Mouse (Mus musculus): ENCODE results near the gene Rbm28. TPM values are rescaled to one million over a fixed set of nuclear protein-coding genes. Genes with fewer than 3 reads are reported as not detected.

Rbm28 gene
- polyA plus RNA-seq, 1 experiment from 2014 or later = 50.0 TPM

DNA sequence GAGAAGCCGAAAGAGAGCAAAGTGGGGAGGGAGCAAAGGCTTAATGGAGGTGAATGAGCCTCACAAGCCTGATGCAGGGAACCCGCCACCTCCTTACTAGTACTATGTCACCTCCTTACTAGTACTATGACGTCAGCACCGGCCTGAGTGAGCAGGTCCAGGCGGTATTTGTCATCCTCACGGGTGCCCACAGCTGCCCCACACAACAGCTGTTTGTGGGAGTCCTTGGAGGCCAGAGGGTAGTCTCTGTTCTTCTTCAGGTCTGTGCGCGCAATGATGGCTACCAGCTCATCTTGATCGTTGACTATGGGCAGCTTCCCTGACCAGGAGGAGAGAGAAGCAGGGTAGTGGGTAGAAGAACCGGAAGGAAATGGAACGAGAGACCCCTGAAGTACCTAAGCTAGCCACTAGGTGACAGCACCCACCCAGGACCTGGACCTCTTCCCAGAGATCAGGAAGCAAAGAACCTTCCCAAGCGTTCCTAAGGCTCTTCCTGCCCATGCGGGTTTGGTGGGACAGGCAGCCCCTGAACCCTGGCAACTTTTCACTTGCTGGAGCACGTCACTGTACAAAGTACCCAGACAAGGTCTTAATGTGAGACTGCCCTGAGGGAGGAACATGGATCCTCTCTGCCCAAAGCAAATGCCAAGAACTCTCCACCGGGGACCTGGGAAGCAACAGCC lies 40.3 kb upstream of the Rbm28 start:
- ChIA-PET CTCF (interaction anchor here (0.9 to 3.6 kb wide), 7 partner anchors 23 to 74 kb away, joined by 3 to 22 read pairs (median 4); partner anchors contain the start of genes Fam71f2 and Rbm28), POLR2A (no interaction called here)
- TF ChIP-seq CTCF (IDR thresholded peaks at IDR 0.05) = no peak
- peak; percentile 38 for DNase-seq (ENCODE audit: low read depth, low spot score)
- peak; percentile 25 for ATAC-seq
- in situ Hi-C loops (cut with MboI; ENCODE audit: low pct_unique_long_range_greater_than_20kb) = loop anchor here (5.0 kb wide), 3 partner anchors 37 to 72 kb away; partner anchors contain the start of genes Fam71f2 and Rbm28
- H3K27me3 ChIP-seq = no peaks in the 10 kb centered on the region

DNA sequence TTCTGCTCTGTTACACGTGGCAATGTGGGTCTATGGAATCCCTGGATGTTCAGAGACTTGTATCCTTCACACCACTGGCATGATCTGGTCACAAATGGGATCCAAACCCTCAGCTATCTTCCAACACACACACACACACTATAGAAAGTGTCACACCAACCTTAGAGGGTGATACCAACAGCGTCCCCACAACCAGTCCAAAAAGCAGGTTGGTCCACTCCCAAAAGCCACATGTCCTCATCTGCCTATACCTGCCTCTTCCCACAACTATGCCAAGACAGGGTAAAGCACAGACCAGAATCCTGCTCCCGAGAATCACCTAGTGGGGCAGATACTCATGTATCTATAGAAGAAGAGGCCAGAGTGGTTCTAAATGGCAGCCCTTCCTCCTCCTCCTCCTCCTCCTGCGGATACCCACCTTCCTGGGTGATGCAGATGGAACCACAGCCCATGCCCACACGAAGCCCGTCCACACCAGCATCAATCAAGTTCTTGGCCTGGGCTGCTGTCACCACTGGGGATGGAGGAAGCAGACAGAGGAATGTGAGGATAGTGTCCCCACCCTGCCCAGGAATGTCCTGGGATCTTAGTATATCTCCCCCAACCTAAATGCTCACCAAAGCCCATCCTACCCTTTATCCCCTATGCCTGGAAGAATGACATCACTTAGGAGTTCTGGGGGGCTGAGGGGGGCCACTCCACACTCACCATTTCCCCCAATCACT lies 39.2 kb upstream of the Rbm28 start:
- no peaks in the 10 kb centered on the region for H3K27me3 ChIP-seq
- POLR2A ChIA-PET = no interaction called here
- no peak for ATAC-seq
- CTCF ChIA-PET = interaction anchor here (0.9 to 3.6 kb wide), 6 partner anchors 24 to 75 kb away, joined by 3 to 22 read pairs (median 4); partner anchors contain the start of genes Fam71f2 and Rbm28
- no peak for TF ChIP-seq CTCF (IDR thresholded peaks at IDR 0.05)
- no peak for DNase-seq (ENCODE audit: low read depth, low spot score)
- in situ Hi-C loops (cut with MboI; ENCODE audit: low pct_unique_long_range_greater_than_20kb) = loop anchor here (5.0 kb wide), 1 partner anchor 37 kb away; the partner anchor contains the start of gene Rbm28

DNA sequence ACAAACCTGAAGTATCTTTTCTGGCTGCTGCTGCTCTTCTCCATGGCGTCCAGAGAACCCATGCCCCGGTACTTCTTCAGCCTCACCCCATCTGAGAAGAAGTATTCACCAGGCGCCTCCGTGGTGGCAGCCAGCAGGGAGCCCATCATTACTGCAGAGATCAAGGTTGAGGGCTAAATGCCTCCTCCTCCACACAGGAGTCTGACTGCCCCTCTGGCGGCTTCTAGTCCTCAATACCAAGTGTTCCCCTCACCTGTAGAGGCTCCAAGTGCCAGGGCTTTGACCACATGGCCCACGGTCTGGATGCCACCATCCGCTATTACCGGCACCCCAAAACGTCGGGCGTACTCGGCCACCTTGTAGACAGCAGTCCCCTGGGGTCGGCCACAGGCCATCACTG lies 38.3 kb upstream of the Rbm28 start:
- in situ Hi-C loops (cut with MboI; ENCODE audit: low pct_unique_long_range_greater_than_20kb) = loop anchor here (5.0 kb wide), 1 partner anchor 36 kb away; the partner anchor contains the start of gene Rbm28

DNA sequence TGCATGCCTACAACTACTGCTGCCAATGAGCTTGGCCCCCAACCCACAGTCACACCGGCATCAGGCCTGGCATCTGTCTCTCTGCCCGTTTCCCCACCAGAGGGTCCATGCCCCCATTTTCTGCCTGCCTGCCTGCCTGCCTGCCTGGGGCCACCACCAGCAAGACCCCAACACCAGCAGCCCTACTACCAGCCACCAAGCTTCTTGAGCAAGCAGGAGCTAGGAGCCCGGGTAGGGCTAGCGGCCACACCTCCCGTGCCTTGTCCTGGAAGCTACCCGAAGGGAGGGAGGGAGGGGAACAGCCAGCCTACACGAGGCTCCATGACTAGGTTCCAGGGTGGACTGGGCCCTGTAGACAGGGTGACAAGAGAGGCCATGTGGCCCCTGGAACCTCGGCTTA lies 37.2 kb upstream of the Rbm28 start:
- no peak for TF ChIP-seq CTCF (IDR thresholded peaks at IDR 0.05)
- POLR2A ChIA-PET = no interaction called here
- no peaks in the 10 kb centered on the region for H3K27me3 ChIP-seq
- ATAC-seq = no peak
- DNase-seq (ENCODE audit: low read depth, low spot score) = no peak
- in situ Hi-C loops (cut with MboI; ENCODE audit: low pct_unique_long_range_greater_than_20kb) = loop anchor here (5.0 kb wide), 1 partner anchor 35 kb away; the partner anchor contains the start of gene Rbm28
- CTCF ChIA-PET = interaction anchor here (0.9 kb wide), 2 partner anchors 31 to 35 kb away, joined by 3 to 4 read pairs; no protein-coding TSS in a partner anchor

More for the DNA sequence above, 38.3 kb upstream of the Rbm28 start:
- no peak for TF ChIP-seq CTCF (IDR thresholded peaks at IDR 0.05)
- ChIA-PET CTCF (interaction anchor here (1.7 to 3.6 kb wide), 2 partner anchors 35 to 38 kb away, joined by 4 to 22 read pairs; no protein-coding TSS in a partner anchor), POLR2A (no interaction called here)
- no peaks in the 10 kb centered on the region for H3K27me3 ChIP-seq
- ATAC-seq (no peak), DNase-seq (ENCODE audit: low read depth, low spot score) (no peak)

DNA sequence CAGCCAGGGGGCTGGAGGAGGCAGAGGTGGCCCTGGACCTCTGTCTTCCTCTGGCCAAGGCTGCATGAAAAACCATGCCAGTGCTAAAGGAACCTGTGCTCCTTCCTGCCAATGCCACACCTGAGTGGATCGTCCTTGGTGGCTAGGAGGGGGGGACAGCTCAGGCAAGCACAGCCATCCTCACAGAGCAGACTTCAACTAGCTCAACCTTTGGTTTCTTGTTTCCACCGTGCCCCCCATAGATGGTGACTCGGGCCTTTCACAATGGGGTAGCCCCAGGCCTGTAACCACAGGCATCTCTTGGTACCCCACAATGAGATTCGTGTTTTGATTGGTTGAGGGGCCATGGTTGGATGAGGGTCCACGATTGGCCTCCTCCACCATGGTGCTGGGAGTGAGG lies 36.5 kb upstream of the Rbm28 start:
- H3K27me3 ChIP-seq = no peaks in the 10 kb centered on the region
- DNase-seq (ENCODE audit: low read depth, low spot score) (no peak), ATAC-seq (no peak)
- ChIA-PET POLR2A (interaction anchor here (0.6 kb wide), 1 partner anchor 486 kb away, joined by 4 read pairs; no protein-coding TSS in a partner anchor), CTCF (interaction anchor here (0.9 kb wide), 1 partner anchor 30 kb away, joined by 4 read pairs; no protein-coding TSS in a partner anchor)
- in situ Hi-C loops (cut with MboI; ENCODE audit: low pct_unique_long_range_greater_than_20kb) = loop anchor here (5.0 kb wide), 1 partner anchor 34 kb away; the partner anchor contains the start of gene Rbm28
- no peak for TF ChIP-seq CTCF (IDR thresholded peaks at IDR 0.05)

DNA sequence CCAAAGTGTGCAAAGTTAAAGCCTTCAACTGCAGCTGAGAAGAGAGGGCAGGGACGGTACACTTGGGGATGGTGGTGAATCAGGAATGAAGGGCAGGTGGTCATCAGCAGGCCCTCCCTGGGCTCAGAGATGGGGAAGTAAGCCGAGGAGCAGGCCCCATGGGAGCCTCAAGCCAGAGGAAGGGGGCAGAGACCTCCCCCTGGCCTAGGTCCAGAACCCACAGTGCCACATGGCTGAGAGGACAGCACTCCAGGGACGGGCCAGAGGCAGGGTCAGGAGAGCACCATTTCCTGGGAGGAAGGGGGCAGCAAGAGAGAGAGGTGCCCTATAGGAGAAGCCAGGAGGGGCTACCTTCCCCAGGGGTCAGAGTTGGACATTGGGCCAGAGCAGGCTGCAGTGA lies 35.7 kb upstream of the Rbm28 start:
- CTCF ChIA-PET = interaction anchor here (0.7 to 0.8 kb wide), 2 partner anchors 28 to 29 kb away, joined by 4 read pairs; no protein-coding TSS in a partner anchor
- DNase-seq (ENCODE audit: low read depth, low spot score) (no peak), ATAC-seq (no peak)
- no peaks in the 10 kb centered on the region for H3K27me3 ChIP-seq
- in situ Hi-C loops (cut with MboI; ENCODE audit: low pct_unique_long_range_greater_than_20kb) = loop anchor here (5.0 kb wide), 1 partner anchor 33 kb away; the partner anchor contains the start of gene Rbm28
- TF ChIP-seq CTCF (IDR thresholded peaks at IDR 0.05) = no peak
- POLR2A ChIA-PET = no interaction called here

DNA sequence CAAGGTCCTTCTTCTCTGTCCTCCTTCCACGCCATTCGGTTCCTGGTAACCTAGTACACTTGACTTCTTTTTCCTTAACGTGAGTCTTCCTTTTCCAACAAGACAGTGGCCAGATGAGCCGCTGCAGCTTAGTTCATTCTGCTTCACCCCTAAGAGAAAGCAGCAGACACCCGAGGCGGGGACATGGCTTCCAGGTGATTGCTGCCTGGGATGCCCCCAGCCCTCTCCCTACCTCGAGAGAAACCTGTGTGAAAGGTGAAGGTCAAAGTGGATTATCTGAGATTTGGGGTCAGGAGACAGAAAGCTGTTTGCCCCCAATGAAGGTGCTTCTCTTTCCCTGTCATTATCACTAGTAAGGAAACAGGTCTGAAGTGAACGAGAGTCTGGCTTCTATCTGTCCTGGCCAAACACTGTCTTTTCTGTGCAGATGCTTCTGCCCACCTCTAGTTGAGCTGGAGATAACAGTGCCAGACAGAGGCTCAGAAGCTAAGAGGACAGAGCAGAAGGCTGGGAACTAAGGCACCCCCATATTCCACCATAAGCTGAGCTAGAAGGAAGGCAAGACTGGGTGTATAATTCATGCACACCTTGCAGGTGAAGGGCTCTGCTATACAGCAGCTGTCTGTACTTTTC lies 34.5 kb upstream of the Rbm28 start:
- DNase-seq (ENCODE audit: low read depth, low spot score) (no peak), ATAC-seq (no peak)
- in situ Hi-C loops (cut with MboI; ENCODE audit: low pct_unique_long_range_greater_than_20kb) = no loop called here
- ChIA-PET POLR2A (no interaction called here), CTCF (interaction anchor here (0.8 to 1.5 kb wide), 2 partner anchors 26 to 41 kb away, joined by 4 read pairs; no protein-coding TSS in a partner anchor)
- TF ChIP-seq CTCF (IDR thresholded peaks at IDR 0.05) = no peak
- H3K27me3 ChIP-seq = no peaks in the 10 kb centered on the region

DNA sequence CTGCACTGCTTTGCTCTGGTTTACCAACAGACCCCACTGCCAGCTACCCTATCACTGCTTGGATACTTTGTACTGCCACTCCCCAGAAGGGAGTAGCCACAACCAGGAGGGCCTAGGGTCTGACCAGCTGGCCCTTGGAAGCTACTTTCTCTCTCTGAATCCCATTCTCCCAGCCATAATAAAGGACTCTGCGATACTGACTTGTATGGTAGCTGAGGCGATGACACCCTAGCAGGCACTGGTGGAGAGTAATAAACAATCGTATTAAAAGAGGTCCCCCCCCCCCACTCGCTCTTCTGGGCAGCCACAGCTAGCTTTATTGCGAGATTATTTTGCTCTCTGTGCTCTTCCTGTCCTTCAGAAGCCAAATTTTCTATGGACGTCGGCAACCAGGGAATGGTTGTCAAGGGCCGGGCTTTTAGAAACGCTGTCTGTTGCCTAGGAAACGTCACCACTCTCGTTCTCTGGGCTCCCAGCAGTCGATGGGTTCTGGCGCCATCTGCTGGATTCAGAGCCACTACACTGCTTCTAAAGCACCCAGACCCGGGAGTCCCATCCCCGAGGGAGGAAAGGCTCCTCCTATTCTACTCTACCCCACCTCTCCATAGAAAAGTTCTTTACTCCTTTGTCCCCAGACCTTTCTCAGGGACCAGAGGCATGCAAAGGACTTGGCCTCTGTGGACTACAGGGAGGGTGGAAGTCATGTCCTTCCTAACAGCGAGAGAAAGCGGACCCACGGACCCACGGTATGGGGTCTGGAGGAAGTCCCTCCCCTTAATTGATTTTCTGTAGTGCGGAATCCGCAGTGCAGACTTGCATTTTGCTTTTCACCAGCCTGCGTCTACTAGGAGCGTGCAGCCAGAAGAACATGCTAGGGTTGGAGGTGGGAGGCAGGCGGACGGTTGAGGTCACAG lies 33.8 kb upstream of the Rbm28 start:
- TF ChIP-seq CTCF (IDR thresholded peaks at IDR 0.05) = no peak
- DNase-seq (ENCODE audit: low read depth, low spot score) (peak; percentile 49), ATAC-seq (peak; percentile 14)
- POLR2A ChIA-PET = interaction anchor here (0.6 to 1.4 kb wide), 2 partner anchors 34 to 403 kb away, joined by 3 to 4 read pairs; partner anchors contain the start of gene Rbm28
- CTCF ChIA-PET = interaction anchor here (0.6 to 4.2 kb wide), 9 partner anchors 17 to 51 kb away, joined by 3 to 25 read pairs (median 4); partner anchors contain the start of gene Rbm28
- in situ Hi-C loops (cut with MboI; ENCODE audit: low pct_unique_long_range_greater_than_20kb) = no loop called here
- no peaks in the 10 kb centered on the region for H3K27me3 ChIP-seq
